Mouse (Mus musculus) neural tube, embryonic 12.5 days (tissue): ENCODE data around the gene Eipr1. TPM values are rescaled to one million over a fixed set of nuclear protein-coding genes. Genes with fewer than 3 reads are reported as not detected.

Experiments
- ATAC-seq: fragments of 200-750 bp; cut with Nextera tagmentation; 2 replicates; pipeline ENCODE4 v1.8.0; 2017; ENCODE audit warnings: low read depth, mild to moderate bottlenecking, moderate TSS enrichment, moderate library complexity; ENCODE audit not compliant: low FRiP score
- H3K27ac ChIP-seq: fragments of 300-500 bp; sonication (generic); 2 replicates; pipeline ENCODE4 v1.5.1; 2016
- H3K27me3 ChIP-seq: fragments of 300-500 bp; sonication (generic); replicated peaks from 2 replicates; pipeline ENCODE4 v1.6.1; 2016; ENCODE audit warnings: mild to moderate bottlenecking
- H3K36me3 ChIP-seq: fragments of 300-500 bp; sonication (generic); 2 replicates; pipeline ENCODE4 v1.6.1; 2016; ENCODE audit warnings: mild to moderate bottlenecking
- H3K4me1 ChIP-seq: fragments of 300-500 bp; sonication (generic); 2 replicates; pipeline ENCODE4 v1.6.1; 2016
- H3K4me2 ChIP-seq: fragments of 300-500 bp; sonication (generic); replicated peaks from 2 replicates; pipeline ENCODE4 v1.6.1; 2016; ENCODE audit warnings: mild to moderate bottlenecking
- H3K4me3 ChIP-seq: fragments of 300-500 bp; sonication (generic); 2 replicates; pipeline ENCODE4 v1.5.1; 2016
- H3K9ac ChIP-seq: fragments of 300-500 bp; sonication (generic); 2 replicates; pipeline ENCODE4 v1.6.1; 2016; ENCODE audit warnings: mild to moderate bottlenecking
- H3K9me3 ChIP-seq: fragments of 300-500 bp; sonication (generic); 2 replicates; pipeline ENCODE4 v1.6.1; 2016; ENCODE audit warnings: mild to moderate bottlenecking
- WGBS: fragments of 180-500 bp; shearing (Covaris S2); methylation state at CpG from one replicate; pipeline ENCODE4 v1.1.7; 2016; 5-methylcytosine and 5-hydroxymethylcytosine counted together
- polyA plus RNA-seq: library from polyadenylated mRNA; unstranded; fragments of >200 nt; fragmentation: Nextera tagmentation; extraction: Ambion mirVana; gene quantifications from 2 replicates; pipeline ENCODE4 v1.2.1, GENCODE M21; 2016

Eipr1 gene
- polyA plus RNA-seq, 1 experiment from 2014 or later: 57.4 TPM

DNA sequence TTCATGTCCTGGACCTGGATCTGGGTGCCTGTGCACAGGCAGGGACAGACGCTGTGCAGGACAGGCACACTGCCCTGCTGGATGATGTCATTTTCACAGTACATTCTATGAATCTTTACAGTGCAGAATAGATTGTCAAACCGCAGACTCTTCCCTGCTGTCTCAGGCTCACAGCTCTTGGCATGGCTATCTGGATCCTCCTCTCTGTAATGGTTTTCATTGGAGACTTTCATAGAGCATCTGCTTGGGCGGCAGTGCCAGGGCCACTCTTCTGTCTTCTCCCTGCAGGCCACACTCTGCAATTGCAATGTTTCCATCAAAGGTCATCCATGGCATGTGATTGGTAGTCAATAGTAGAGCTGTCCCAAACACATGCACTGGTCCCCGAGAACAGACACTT is 117.2 kb downstream of the Eipr1 start:
- H3K4me3 ChIP-seq: no peak overlapping the region
- H3K27ac ChIP-seq: no peak overlapping the region
- no peak for ATAC-seq
- H3K9ac ChIP-seq: no peak overlapping the region
- H3K27me3 ChIP-seq: no peaks in the 10 kb centered on the region
- peaks cover 16% of the 10 kb centered on the region; the same call in 1 of the 2 replicates for H3K36me3 ChIP-seq
- H3K9me3 ChIP-seq: no peaks in the 10 kb centered on the region
- H3K4me2 ChIP-seq: no peak overlapping the region
- 94% methylated on average over 4 of the region's 4 CpGs for WGBS
- H3K4me1 ChIP-seq: peaks cover 33% of the 10 kb centered on the region

- no peak for ATAC-seq
- peaks cover 29% of the 10 kb centered on the region for H3K4me1 ChIP-seq
- no peak overlapping the region for H3K27ac ChIP-seq
- WGBS: 88% methylated on average over 12 of the region's 12 CpGs
- H3K4me2 ChIP-seq: no peak overlapping the region
- H3K4me3 ChIP-seq: no peak overlapping the region
- no peaks in the 10 kb centered on the region for H3K27me3 ChIP-seq
- no peak overlapping the region for H3K9ac ChIP-seq
- H3K36me3 ChIP-seq: peaks cover 11% of the 10 kb centered on the region; the same call in 1 of the 2 replicates
- H3K9me3 ChIP-seq: no peaks in the 10 kb centered on the region
Measured at GRCm38 (mm10) chr12:28872271-28872670, 120.7 kb downstream of the Eipr1 start.

GRCm38 (mm10) chr12:28874781-28875251 is 123.2 kb downstream of the Eipr1 start:
- Histone ChIP-seq H3K27ac (peak overlapping the region; percentile 22; the same call in 1 of the 2 replicates), H3K9ac (no peak overlapping the region), H3K4me1 (peaks cover 45% of the 10 kb centered on the region), H3K4me3 (no peak overlapping the region), H3K27me3 (no peaks in the 10 kb centered on the region), H3K9me3 (no peaks in the 10 kb centered on the region), H3K36me3 (peaks cover 7% of the 10 kb centered on the region; the same call in 1 of the 2 replicates), H3K4me2 (no peak overlapping the region)
- WGBS: 40% methylated on average over 8 of the region's 8 CpGs
- peak; percentile 30; the same call in 1 of the 2 replicates for ATAC-seq

- H3K9me3 ChIP-seq: no peaks in the 10 kb centered on the region
- no peak overlapping the region for H3K9ac ChIP-seq
- no peak overlapping the region for H3K4me2 ChIP-seq
- no peak overlapping the region for H3K4me3 ChIP-seq
- peaks cover 51% of the 10 kb centered on the region for H3K4me1 ChIP-seq
- H3K36me3 ChIP-seq: peaks cover under 1% of the 10 kb centered on the region; the same call in 1 of the 2 replicates
- 49% methylated on average over 8 of the region's 8 CpGs for WGBS
- peak overlapping the region; percentile 3; the same call in 1 of the 2 replicates for H3K27ac ChIP-seq
- ATAC-seq: no peak; the same call in 1 of the 2 replicates
- no peaks in the 10 kb centered on the region for H3K27me3 ChIP-seq
Measured at GRCm38 (mm10) chr12:28875471-28875870, 123.9 kb downstream of the Eipr1 start.

DNA sequence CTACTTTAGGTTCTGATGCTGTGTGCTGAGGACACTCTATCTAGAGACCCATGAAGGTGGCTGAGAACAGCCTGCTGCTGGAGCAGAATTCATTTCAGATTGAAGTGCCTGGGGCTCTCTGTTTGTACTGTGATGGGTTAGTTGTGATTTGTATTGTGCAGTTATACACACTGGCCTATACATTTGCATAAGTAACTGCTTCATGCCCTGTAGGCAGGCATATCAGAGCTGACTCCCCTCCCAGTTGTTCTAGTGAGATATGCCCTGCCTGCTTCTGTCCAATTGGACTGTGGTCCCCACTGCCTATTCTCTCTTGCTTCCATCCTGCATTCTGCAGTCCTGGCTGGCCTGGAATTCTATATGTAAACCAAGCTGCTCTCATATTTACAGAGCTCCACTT is 128.9 kb downstream of the Eipr1 start:
- ATAC-seq: peak; percentile 52; the same call in 1 of the 2 replicates
- Histone ChIP-seq H3K9me3 (no peaks in the 10 kb centered on the region), H3K9ac (0 out of 2 replicates have a peak overlapping the region, but pooled peaks have one; percentile 14), H3K4me3 (no peak overlapping the region), H3K27me3 (no peaks in the 10 kb centered on the region), H3K27ac (peak overlapping the region; percentile 39; the same call in 1 of the 2 replicates), H3K4me1 (peaks cover 32% of the 10 kb centered on the region), H3K36me3 (no peaks in the 10 kb centered on the region), H3K4me2 (no peak overlapping the region)

GRCm38 (mm10) chr12:28887712-28888111 is 136.1 kb downstream of the Eipr1 start:
- Histone ChIP-seq H3K9me3 (no peaks in the 10 kb centered on the region), H3K4me1 (peaks cover 11% of the 10 kb centered on the region), H3K4me3 (no peak overlapping the region), H3K36me3 (no peaks in the 10 kb centered on the region), H3K27ac (no peak overlapping the region), H3K9ac (no peak overlapping the region), H3K27me3 (no peaks in the 10 kb centered on the region), H3K4me2 (no peak overlapping the region)
- ATAC-seq: no peak
- WGBS: 88% methylated on average over 6 of the region's 6 CpGs

DNA sequence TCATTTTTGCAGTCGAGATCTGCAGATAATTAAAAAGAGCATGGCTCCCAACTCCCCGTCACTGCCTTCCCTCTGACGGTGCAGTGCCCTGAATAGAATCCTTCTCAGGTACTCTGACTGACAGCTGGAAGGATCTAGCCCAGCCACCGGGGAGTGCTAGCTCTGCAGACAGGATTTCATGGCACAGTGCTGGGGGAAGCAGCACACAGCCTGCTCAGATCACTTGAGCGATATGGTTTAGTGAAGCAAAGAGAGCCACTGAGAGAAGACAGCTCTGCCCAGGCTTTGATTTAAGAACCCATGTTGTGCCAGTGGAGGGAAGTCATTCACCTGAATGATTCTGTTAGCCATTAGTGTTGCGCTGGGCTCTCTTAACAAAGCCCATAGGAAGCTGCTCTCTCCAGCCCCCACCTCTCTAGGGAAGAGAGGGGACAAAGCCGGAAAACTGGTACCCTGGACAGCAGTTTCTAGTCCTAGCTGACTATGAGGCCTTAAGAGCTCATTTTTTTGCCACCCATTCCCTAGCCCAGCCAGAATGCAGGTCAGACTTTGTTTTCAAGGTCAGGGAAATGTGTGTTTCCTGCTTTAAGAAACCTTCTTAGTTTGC is 137.6 kb downstream of the Eipr1 start:
- H3K4me1 ChIP-seq: peaks cover 11% of the 10 kb centered on the region
- ATAC-seq: peak; percentile 56; the same call in 1 of the 2 replicates
- no peak overlapping the region for H3K4me2 ChIP-seq
- no peak overlapping the region for H3K4me3 ChIP-seq
- no peaks in the 10 kb centered on the region for H3K9me3 ChIP-seq
- H3K27ac ChIP-seq: peak overlapping the region; percentile 42; the same call in 1 of the 2 replicates
- H3K36me3 ChIP-seq: no peaks in the 10 kb centered on the region
- no peak overlapping the region for H3K9ac ChIP-seq
- no peaks in the 10 kb centered on the region for H3K27me3 ChIP-seq
- WGBS: 40% methylated on average over 7 of the region's 7 CpGs

- ATAC-seq: no peak
- Histone ChIP-seq H3K36me3 (no peaks in the 10 kb centered on the region), H3K27me3 (no peaks in the 10 kb centered on the region), H3K4me2 (no peak overlapping the region), H3K4me1 (peaks cover 13% of the 10 kb centered on the region), H3K4me3 (no peak overlapping the region), H3K9ac (no peak overlapping the region), H3K9me3 (no peaks in the 10 kb centered on the region), H3K27ac (no peak overlapping the region)
- WGBS: 68% methylated on average over 5 of the region's 5 CpGs
Measured at GRCm38 (mm10) chr12:28891523-28891922, 139.9 kb downstream of the Eipr1 start.

DNA sequence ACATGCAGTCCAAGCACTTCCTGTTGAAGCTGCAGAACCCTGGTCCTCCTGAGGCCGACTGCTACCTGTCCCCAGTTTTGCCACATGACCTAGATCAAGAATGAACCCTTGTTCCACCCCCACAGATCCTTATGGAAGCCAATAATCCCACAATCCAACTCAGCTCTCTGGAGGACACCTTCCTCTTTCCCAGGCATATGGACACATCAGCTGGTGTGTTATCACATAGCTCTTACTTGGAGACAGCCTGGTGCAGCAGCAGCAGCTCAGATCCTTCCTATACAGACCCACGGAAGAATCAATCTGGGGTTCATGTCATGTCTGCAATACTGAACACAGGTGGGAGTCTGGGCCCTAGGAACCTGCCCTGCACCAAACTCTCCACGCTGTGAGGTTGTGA is 145.0 kb downstream of the Eipr1 start:
- Histone ChIP-seq H3K4me3 (no peak overlapping the region), H3K27ac (no peak overlapping the region), H3K9me3 (no peaks in the 10 kb centered on the region; the same call in 1 of the 2 replicates), H3K4me2 (no peak overlapping the region), H3K9ac (no peak overlapping the region), H3K4me1 (peaks cover 12% of the 10 kb centered on the region; the same call in 1 of the 2 replicates), H3K36me3 (no peaks in the 10 kb centered on the region), H3K27me3 (no peaks in the 10 kb centered on the region)
- 89% methylated on average over 3 of the region's 3 CpGs for WGBS
- ATAC-seq: no peak

- Histone ChIP-seq H3K4me1 (peaks cover 14% of the 10 kb centered on the region), H3K9me3 (no peaks in the 10 kb centered on the region; the same call in 1 of the 2 replicates), H3K27me3 (no peaks in the 10 kb centered on the region), H3K4me2 (no peak overlapping the region), H3K9ac (no peak overlapping the region), H3K27ac (no peak overlapping the region), H3K4me3 (no peak overlapping the region), H3K36me3 (no peaks in the 10 kb centered on the region)
- 94% methylated on average over 6 of the region's 6 CpGs for WGBS
- ATAC-seq: no peak
Measured at GRCm38 (mm10) chr12:28898307-28898706, 146.7 kb downstream of the Eipr1 start.

DNA sequence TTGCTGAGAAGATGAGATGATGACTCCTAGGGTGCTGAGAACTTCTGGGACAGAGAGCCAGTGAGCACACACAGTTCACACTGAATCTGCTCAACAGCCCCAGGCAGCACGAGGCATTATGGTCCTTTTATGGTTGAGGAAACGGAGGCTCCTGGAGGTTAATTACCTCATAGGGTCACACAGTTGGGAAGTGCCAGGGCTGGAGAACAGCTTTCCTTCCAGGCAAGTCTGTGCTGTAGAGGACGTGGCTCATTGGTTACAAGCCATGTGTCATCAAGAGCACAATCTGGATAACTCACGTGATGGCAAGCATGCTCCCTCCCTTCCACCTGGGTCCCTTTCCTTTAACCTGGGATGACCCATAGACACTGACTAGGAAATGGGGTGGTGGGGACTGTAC is 148.1 kb downstream of the Eipr1 start:
- Histone ChIP-seq H3K9me3 (no peaks in the 10 kb centered on the region; the same call in 1 of the 2 replicates), H3K4me3 (no peak overlapping the region), H3K27ac (no peak overlapping the region), H3K4me1 (peaks cover 18% of the 10 kb centered on the region), H3K9ac (no peak overlapping the region), H3K36me3 (no peaks in the 10 kb centered on the region), H3K27me3 (no peaks in the 10 kb centered on the region), H3K4me2 (no peak overlapping the region)
- WGBS: 23% methylated on average over 4 of the region's 4 CpGs
- no peak for ATAC-seq

GRCm38 (mm10) chr12:28900341-28900740 is 148.7 kb downstream of the Eipr1 start:
- Histone ChIP-seq H3K4me3 (no peak overlapping the region), H3K9ac (no peak overlapping the region), H3K9me3 (no peaks in the 10 kb centered on the region; the same call in 1 of the 2 replicates), H3K36me3 (no peaks in the 10 kb centered on the region), H3K27ac (no peak overlapping the region), H3K27me3 (no peaks in the 10 kb centered on the region), H3K4me2 (no peak overlapping the region), H3K4me1 (peaks cover 18% of the 10 kb centered on the region)
- WGBS: 82% methylated on average over 4 of the region's 4 CpGs
- ATAC-seq: no peak

GRCm38 (mm10) chr12:28902132-28902531 is 150.5 kb downstream of the Eipr1 start:
- Histone ChIP-seq H3K4me2 (no peak overlapping the region), H3K27me3 (no peaks in the 10 kb centered on the region), H3K9me3 (no peaks in the 10 kb centered on the region; the same call in 1 of the 2 replicates), H3K4me1 (peaks cover 20% of the 10 kb centered on the region), H3K4me3 (no peak overlapping the region), H3K27ac (no peak overlapping the region), H3K36me3 (no peaks in the 10 kb centered on the region), H3K9ac (no peak overlapping the region)
- 96% methylated on average over 3 of the region's 3 CpGs for WGBS
- ATAC-seq: no peak
